Mouse (Mus musculus) ovary, adult 10 weeks (tissue): ENCODE results near the gene Pla2g4c. TPM values are rescaled to one million over a fixed set of nuclear protein-coding genes. Genes with fewer than 3 reads are reported as not detected.

ENCODE experiments used
- polyA plus RNA-seq: library from polyadenylated mRNA; stranded (reverse); fragments of 350-450 nt; fragmentation: Illumina TruSeq; extraction: RNeasy Lipid Tissue Mini Kit (QIAGEN cat#74804); gene quantifications from one replicate; pipeline ENCODE4 v1.2.3, GENCODE M21; 2014

Gene Pla2g4c
- polyA plus RNA-seq, result 73.4 TPM

DNA sequence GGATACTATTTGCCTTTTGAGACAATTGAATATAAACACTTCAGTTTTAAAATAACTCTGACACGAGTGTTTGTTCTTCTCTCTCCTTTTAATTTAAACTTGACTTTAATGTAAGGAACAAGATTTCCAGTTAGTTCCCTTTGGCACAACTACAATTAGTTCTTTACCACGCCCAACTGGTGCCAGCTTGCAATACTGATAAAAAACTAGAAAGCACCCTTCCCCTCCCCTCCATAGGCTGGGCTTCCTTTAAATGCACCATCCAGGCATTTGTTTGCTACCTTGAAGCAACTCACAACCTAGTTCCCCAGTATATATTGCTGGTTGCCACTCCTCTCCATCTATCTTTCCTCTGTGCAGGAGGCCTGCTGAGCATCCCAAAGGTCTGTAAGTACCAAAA lies at the start of gene Pla2g4c:
Pla2g4c (plus strand) TSS at position 340 of the 400 bp plus-strand sequence.

DNA sequence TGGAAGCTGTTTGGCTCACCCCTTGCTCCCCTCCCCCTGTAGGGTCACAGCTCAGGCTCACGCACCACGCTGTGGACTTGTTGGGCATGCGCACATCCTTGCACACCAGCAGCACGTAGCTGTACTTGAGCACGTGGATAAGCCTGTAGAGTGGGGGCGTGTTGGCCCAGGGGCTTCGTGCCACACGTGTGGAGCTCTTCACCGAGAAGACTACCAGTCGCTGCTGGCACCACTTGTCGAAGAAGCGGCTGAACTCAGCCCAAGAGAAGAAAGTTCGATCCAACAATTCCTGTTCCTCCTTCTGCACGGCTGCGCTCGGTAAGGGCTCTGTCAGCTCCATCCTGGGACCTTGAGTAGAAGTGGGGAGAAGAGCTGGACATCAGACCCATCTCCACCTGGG lies 47.4 kb upstream of the Pla2g4c start, which contains the start of gene Lig1:
Lig1 (plus strand) TSS at position 203 of the 400 bp plus-strand sequence.

DNA sequence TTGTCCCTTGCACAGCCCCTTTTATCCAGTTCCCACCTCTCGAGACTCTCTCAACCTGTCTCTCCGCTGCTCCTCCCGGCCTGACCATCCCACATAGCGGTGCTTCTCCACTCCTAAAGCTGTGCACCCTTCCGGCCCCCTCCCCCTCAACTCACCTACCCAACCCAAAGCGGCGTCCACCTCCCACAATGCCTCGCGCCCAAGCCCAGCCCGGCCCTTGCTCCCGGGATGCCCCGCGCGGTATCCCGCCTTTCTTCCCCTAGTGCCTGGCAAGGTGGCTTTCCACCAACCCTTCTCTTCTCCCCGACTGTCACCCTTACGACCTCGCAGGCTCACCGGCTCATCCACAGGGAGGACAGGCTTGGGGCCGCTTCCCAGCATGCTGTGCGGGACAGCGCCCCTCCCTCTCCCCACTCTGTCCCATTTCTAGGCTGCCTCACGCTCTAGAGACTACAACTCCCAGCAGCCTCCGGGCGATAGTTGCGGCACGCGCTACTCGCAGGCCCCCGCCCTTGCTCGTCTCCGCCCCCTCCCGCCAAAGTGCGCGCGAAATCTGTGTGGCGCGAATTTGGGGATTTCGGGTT lies 46.1 kb upstream of the Pla2g4c start, which contains the start of gene Zswim9:
Zswim9 (minus strand) TSS at position 414 of the 584 bp plus-strand sequence.

DNA sequence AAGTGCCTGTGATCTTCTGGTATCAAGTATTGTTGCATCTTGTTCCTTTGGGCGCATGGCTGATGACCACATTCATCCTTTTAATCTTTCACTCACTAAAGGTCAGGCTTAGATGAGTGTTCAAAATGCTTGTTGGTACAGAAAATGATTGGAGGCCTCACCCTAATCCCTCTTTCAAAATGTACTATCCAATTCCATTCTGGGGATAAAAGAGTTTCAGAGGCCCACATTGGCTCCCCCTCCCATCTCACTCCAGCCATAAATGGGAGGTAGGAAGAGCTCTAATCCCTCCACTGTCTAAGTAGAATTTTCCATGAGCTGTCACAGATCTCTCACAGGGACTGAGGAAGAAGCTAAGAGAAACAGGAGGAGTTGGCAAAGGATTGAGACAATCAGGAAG lies 73.4 kb downstream of the Pla2g4c start, which contains the start of gene Cabp5:
Cabp5 (plus strand) TSS at position 301 of the 400 bp plus-strand sequence.

Other genes with a start within 250 kb of the Pla2g4c start
- gene Vmn1r85, start 229.5 kb upstream of the Pla2g4c start, polyA plus RNA-seq, result not detected
- gene Vmn1r86, start 204.7 kb upstream of the Pla2g4c start, polyA plus RNA-seq, result not detected
- gene Vmn1r87, start 184.5 kb upstream of the Pla2g4c start, polyA plus RNA-seq, result not detected
- 0.09 TPM for gene Vmn1r88, start 165.1 kb upstream of the Pla2g4c start, polyA plus RNA-seq
- not detected for gene Vmn1r89, start 111.6 kb upstream of the Pla2g4c start, polyA plus RNA-seq
- gene Lig1, start 47.4 kb upstream of the Pla2g4c start, polyA plus RNA-seq, result 31.7 TPM
- gene Zswim9, start 45.9 kb upstream of the Pla2g4c start, polyA plus RNA-seq, result 8.6 TPM
- not detected for gene Cabp5, start 73.5 kb downstream of the Pla2g4c start, polyA plus RNA-seq
- gene Bsph1, start 126.2 kb downstream of the Pla2g4c start, polyA plus RNA-seq, result not detected
- gene Bsph2, start 246.4 kb downstream of the Pla2g4c start, polyA plus RNA-seq, result not detected